Mouse (Mus musculus): Measurements from ENCODE around the gene Klhl7. TPM values are rescaled to one million over a fixed set of nuclear protein-coding genes. Genes with fewer than 3 reads are reported as not detected.

Klhl7 gene
- total and polyA plus RNA-seq, 3 experiments = 13.5 to 19.7 TPM; not detected in 1

GRCm38 (mm10) chr5:24124579-24125276 lies 24.3 kb downstream of the Klhl7 start:
- DNase-seq (ENCODE audit: low read depth, low spot score) = no peak
- H3K79me2 ChIP-seq (ENCODE audit: control insufficient read depth, insufficient read depth, low read length, poor library complexity) = 0 out of 2 replicates have a peak, but pooled peaks cover 2% of the 10 kb centered on the region
- H3K27me3 ChIP-seq (ENCODE audit: control insufficient read depth in 1 of 2, insufficient read depth in 2 of 2, low read length in 2 of 2) = no peaks in the 10 kb centered on the region
- H3K36me3 ChIP-seq (ENCODE audit: control insufficient read depth in 1 of 2, insufficient read depth in 2 of 2, low read length in 2 of 2) = peaks cover 0 to 1% of the 10 kb centered on the region in 2 experiments; a peak in 1 of 4 replicates
- H3K4me3 ChIP-seq (ENCODE audit: control insufficient read depth in 1 of 2, insufficient read depth in 1 of 2, low read depth in 2 of 2, low read length in 2 of 2) = no peak overlapping the region
- TF ChIP-seq EP300 (IDR thresholded peaks at IDR 0.05; ENCODE audit: low read depth in 1 of 2, low read length in 2 of 2) (no peak), POLR2A (IDR thresholded peaks at IDR 0.05; ENCODE audit: control insufficient read depth in 1 of 2, insufficient read depth in 1 of 2, low read depth in 1 of 2, low read length in 2 of 2, poor library complexity in 1 of 2) (no peak), KAT2A (conservative IDR thresholded peaks at IDR 0.05; ENCODE audit: low read depth, low read length) (no peak), CTCF (IDR thresholded peaks at IDR 0.05 in 2 of 3, conservative IDR thresholded peaks at IDR 0.05 in 1 of 3; ENCODE audit: control insufficient read depth in 1 of 3, insufficient read depth in 1 of 3, low read depth in 2 of 3, low read length in 3 of 3, poor library complexity in 1 of 3, severe bottlenecking in 1 of 3) (no peak), SMC3 (IDR thresholded peaks at IDR 0.05; ENCODE audit: low read depth, low read length) (no peak), RCOR1 (IDR thresholded peaks at IDR 0.05; ENCODE audit: low read depth, low read length) (no peak), MXI1 (IDR thresholded peaks at IDR 0.05; ENCODE audit: low read depth, low read length) (no peak), RAD21 (IDR thresholded peaks at IDR 0.05; ENCODE audit: low read depth, low read length) (no peak), ZKSCAN1 (IDR thresholded peaks at IDR 0.05; ENCODE audit: low read depth, low read length) (no peak), SIN3A (IDR thresholded peaks at IDR 0.05; ENCODE audit: low read length) (no peak), ZC3H11A (IDR thresholded peaks at IDR 0.05; ENCODE audit: low read depth, low read length) (no peak), JUND (IDR thresholded peaks at IDR 0.05; ENCODE audit: low read depth, low read length) (no peak), MEF2A (IDR thresholded peaks at IDR 0.05; ENCODE audit: extremely low read depth, insufficient replicate concordance, low read depth, low read length, poor library complexity, severe bottlenecking) (no peak), MAX (IDR thresholded peaks at IDR 0.05; ENCODE audit: low read length) (no peak), ZMIZ1 (IDR thresholded peaks at IDR 0.05; ENCODE audit: low read depth, low read length) (no peak), ZNF384 (IDR thresholded peaks at IDR 0.05; ENCODE audit: low read depth, low read length) (no peak), NELFE (IDR thresholded peaks at IDR 0.05; ENCODE audit: low read depth, low read length) (no peak)
- no peak overlapping the region for H3K27ac ChIP-seq (ENCODE audit: control insufficient read depth, low read depth, low read length)
- H3K9ac ChIP-seq (ENCODE audit: control insufficient read depth, low read depth, low read length, poor library complexity, severe bottlenecking) = no peak overlapping the region
- H3K9me3 ChIP-seq (replicated peaks; ENCODE audit: insufficient read depth, low read length) = no peaks in the 10 kb centered on the region
- H3K4me1 ChIP-seq (ENCODE audit: control insufficient read depth in 1 of 2, insufficient read depth in 2 of 2, low read length in 2 of 2) = no peaks in the 10 kb centered on the region

GRCm38 (mm10) chr5:24125910-24126636 lies 25.7 kb downstream of the Klhl7 start:
- Histone ChIP-seq H3K4me1 (ENCODE audit: control insufficient read depth in 1 of 2, insufficient read depth in 2 of 2, low read length in 2 of 2) (no peaks in the 10 kb centered on the region; a peak in 1 of 4 replicates), H3K4me3 (ENCODE audit: control insufficient read depth in 1 of 2, insufficient read depth in 1 of 2, low read depth in 2 of 2, low read length in 2 of 2) (no peak overlapping the region), H3K27me3 (ENCODE audit: control insufficient read depth in 1 of 2, insufficient read depth in 2 of 2, low read length in 2 of 2) (no peaks in the 10 kb centered on the region), H3K9ac (ENCODE audit: control insufficient read depth, low read depth, low read length, poor library complexity, severe bottlenecking) (no peak overlapping the region), H3K27ac (ENCODE audit: control insufficient read depth, low read depth, low read length) (no peak overlapping the region), H3K36me3 (ENCODE audit: control insufficient read depth in 1 of 2, insufficient read depth in 2 of 2, low read length in 2 of 2) (peaks cover 0 to 6% of the 10 kb centered on the region in 2 experiments; a peak in 1 of 4 replicates), H3K9me3 (replicated peaks; ENCODE audit: insufficient read depth, low read length) (no peaks in the 10 kb centered on the region), H3K79me2 (ENCODE audit: control insufficient read depth, insufficient read depth, low read length, poor library complexity) (0 out of 2 replicates have a peak, but pooled peaks cover 2% of the 10 kb centered on the region)
- TF ChIP-seq GABPA (IDR thresholded peaks at IDR 0.05; ENCODE audit: low read depth, low read length) (no peak), CHD1 (IDR thresholded peaks at IDR 0.05; ENCODE audit: low read depth, low read length) (no peak), ZMIZ1 (IDR thresholded peaks at IDR 0.05; ENCODE audit: low read depth, low read length) (no peak), TCF12 (IDR thresholded peaks at IDR 0.05; ENCODE audit: low read depth, low read length) (no peak), SMC3 (IDR thresholded peaks at IDR 0.05; ENCODE audit: low read depth, low read length) (no peak), RAD21 (IDR thresholded peaks at IDR 0.05; ENCODE audit: low read depth, low read length) (no peak), JUND (IDR thresholded peaks at IDR 0.05; ENCODE audit: low read depth, low read length) (no peak), ZC3H11A (IDR thresholded peaks at IDR 0.05; ENCODE audit: low read depth, low read length) (no peak), CTCF (IDR thresholded peaks at IDR 0.05 in 2 of 3, conservative IDR thresholded peaks at IDR 0.05 in 1 of 3; ENCODE audit: control insufficient read depth in 1 of 3, insufficient read depth in 1 of 3, low read depth in 2 of 3, low read length in 3 of 3, poor library complexity in 1 of 3, severe bottlenecking in 1 of 3) (no peak), UBTF (IDR thresholded peaks at IDR 0.05; ENCODE audit: borderline replicate concordance, insufficient read depth, low read depth, low read length) (no peak), ETS1 (IDR thresholded peaks at IDR 0.05; ENCODE audit: low read depth, low read length) (no peak), POLR2A (IDR thresholded peaks at IDR 0.05; ENCODE audit: control insufficient read depth in 1 of 2, insufficient read depth in 1 of 2, low read depth in 1 of 2, low read length in 2 of 2, poor library complexity in 1 of 2) (no peak), MAZ (IDR thresholded peaks at IDR 0.05; ENCODE audit: low read depth, low read length) (no peak), EP300 (IDR thresholded peaks at IDR 0.05; ENCODE audit: low read depth in 1 of 2, low read length in 2 of 2) (no peak), MEF2A (IDR thresholded peaks at IDR 0.05; ENCODE audit: extremely low read depth, insufficient replicate concordance, low read depth, low read length, poor library complexity, severe bottlenecking) (no peak), KAT2A (conservative IDR thresholded peaks at IDR 0.05; ENCODE audit: low read depth, low read length) (no peak), MAFK (IDR thresholded peaks at IDR 0.05; ENCODE audit: borderline replicate concordance, low read depth, low read length) (no peak), POLR2AphosphoS5 (IDR thresholded peaks at IDR 0.05; ENCODE audit: borderline replicate concordance, low read depth, low read length) (no peak), GATA1 (IDR thresholded peaks at IDR 0.05; ENCODE audit: low read depth, low read length) (no peak)
- DNase-seq (ENCODE audit: low read depth, low spot score) = no peak
